Mouse (Mus musculus): ENCODE data around the gene Chst2. TPM values are rescaled to one million over a fixed set of nuclear protein-coding genes. Genes with fewer than 3 reads are reported as not detected.

Gene Chst2
- polyA plus RNA-seq, 1 experiment, result 1.0 TPM

GRCm38 (mm10) chr9:95413911-95414310 lies 7.4 kb upstream of the Chst2 start:
- Histone ChIP-seq H3K4me3 (replicated peaks; ENCODE audit: control insufficient read depth, low read depth, low read length) (no peak overlapping the region), H3K27ac (ENCODE audit: control insufficient read depth, insufficient read depth, low read depth, low read length, poor library complexity) (no peak overlapping the region), H3K4me1 (ENCODE audit: control insufficient read depth, insufficient read depth, low read length) (no peaks in the 10 kb centered on the region)
- TF ChIP-seq CTCF (IDR thresholded peaks at IDR 0.05; ENCODE audit: control insufficient read depth, insufficient read depth, low read length), result no peak
- no peak for TF ChIP-seq POLR2A (IDR thresholded peaks at IDR 0.05; ENCODE audit: borderline replicate concordance, control insufficient read depth, low read depth, low read length)

- TF ChIP-seq POLR2A (IDR thresholded peaks at IDR 0.05; ENCODE audit: borderline replicate concordance, control insufficient read depth, low read depth, low read length) (no peak), CTCF (IDR thresholded peaks at IDR 0.05; ENCODE audit: control insufficient read depth, insufficient read depth, low read length) (no peak)
- Histone ChIP-seq H3K4me3 (replicated peaks; ENCODE audit: control insufficient read depth, low read depth, low read length) (no peak overlapping the region), H3K27ac (ENCODE audit: control insufficient read depth, insufficient read depth, low read depth, low read length, poor library complexity) (no peak overlapping the region), H3K4me1 (ENCODE audit: control insufficient read depth, insufficient read depth, low read length) (no peaks in the 10 kb centered on the region)
- WGBS, result 84% methylated on average over 4 of the region's 4 CpGs
Measured at GRCm38 (mm10) chr9:95412047-95412446, 5.5 kb upstream of the Chst2 start.

GRCm38 (mm10) chr9:95407586-95408220 lies 1.2 kb upstream of the Chst2 start:
- TF ChIP-seq CTCF (IDR thresholded peaks at IDR 0.05; ENCODE audit: control insufficient read depth, insufficient read depth, low read length), result no peak
- no peak for TF ChIP-seq POLR2A (IDR thresholded peaks at IDR 0.05; ENCODE audit: borderline replicate concordance, control insufficient read depth, low read depth, low read length)
- Histone ChIP-seq H3K4me1 (ENCODE audit: control insufficient read depth, insufficient read depth, low read length) (no peaks in the 10 kb centered on the region), H3K4me3 (replicated peaks; ENCODE audit: control insufficient read depth, low read depth, low read length) (no peak overlapping the region), H3K27ac (ENCODE audit: control insufficient read depth, insufficient read depth, low read depth, low read length, poor library complexity) (peak overlapping the region; percentile 11; the same call in 1 of the 2 replicates)
- WGBS, result 1% methylated on average over 24 of the region's 24 CpGs

- H3K27ac ChIP-seq (ENCODE audit: control insufficient read depth, insufficient read depth, low read depth, low read length, poor library complexity), result no peak overlapping the region; the same call in 1 of the 2 replicates
- WGBS, result 2% methylated on average over 68 of the region's 72 CpGs
- TF ChIP-seq POLR2A (IDR thresholded peaks at IDR 0.05; ENCODE audit: borderline replicate concordance, control insufficient read depth, low read depth, low read length), result no peak
- no peak for TF ChIP-seq CTCF (IDR thresholded peaks at IDR 0.05; ENCODE audit: control insufficient read depth, insufficient read depth, low read length)
- no peaks in the 10 kb centered on the region for H3K4me1 ChIP-seq (ENCODE audit: control insufficient read depth, insufficient read depth, low read length)
- H3K4me3 ChIP-seq (replicated peaks; ENCODE audit: control insufficient read depth, low read depth, low read length), result no peak overlapping the region
Measured at GRCm38 (mm10) chr9:95405946-95406570, 464 bp downstream of the Chst2 start.

- H3K27ac ChIP-seq (ENCODE audit: control insufficient read depth, insufficient read depth, low read depth, low read length, poor library complexity), result peak overlapping the region; percentile 23; the same call in 1 of the 2 replicates
- TF ChIP-seq CTCF (IDR thresholded peaks at IDR 0.05; ENCODE audit: control insufficient read depth, insufficient read depth, low read length) (peak; percentile 29; the same call in 1 of the 2 replicates), POLR2A (IDR thresholded peaks at IDR 0.05; ENCODE audit: borderline replicate concordance, control insufficient read depth, low read depth, low read length) (no peak)
- WGBS, result under 1% methylated on average over 30 of the region's 30 CpGs
- no peak overlapping the region for H3K4me3 ChIP-seq (replicated peaks; ENCODE audit: control insufficient read depth, low read depth, low read length)
- H3K4me1 ChIP-seq (ENCODE audit: control insufficient read depth, insufficient read depth, low read length), result no peaks in the 10 kb centered on the region
Measured at GRCm38 (mm10) chr9:95405511-95405945, 994 bp downstream of the Chst2 start.

GRCm38 (mm10) chr9:95404811-95405465 lies 1.6 kb downstream of the Chst2 start:
- Histone ChIP-seq H3K4me3 (replicated peaks; ENCODE audit: control insufficient read depth, low read depth, low read length) (no peak overlapping the region), H3K27ac (ENCODE audit: control insufficient read depth, insufficient read depth, low read depth, low read length, poor library complexity) (no peak overlapping the region), H3K4me1 (ENCODE audit: control insufficient read depth, insufficient read depth, low read length) (no peaks in the 10 kb centered on the region)
- WGBS, result 81% methylated on average over 38 of the region's 38 CpGs
- TF ChIP-seq POLR2A (IDR thresholded peaks at IDR 0.05; ENCODE audit: borderline replicate concordance, control insufficient read depth, low read depth, low read length), result no peak
- no peak for TF ChIP-seq CTCF (IDR thresholded peaks at IDR 0.05; ENCODE audit: control insufficient read depth, insufficient read depth, low read length)

- WGBS, result 41% methylated on average over 5 of the region's 5 CpGs
- TF ChIP-seq POLR2A (IDR thresholded peaks at IDR 0.05; ENCODE audit: borderline replicate concordance, control insufficient read depth, low read depth, low read length) (no peak), CTCF (IDR thresholded peaks at IDR 0.05; ENCODE audit: control insufficient read depth, insufficient read depth, low read length) (no peak)
- H3K4me1 ChIP-seq (ENCODE audit: control insufficient read depth, insufficient read depth, low read length), result no peaks in the 10 kb centered on the region
Measured at GRCm38 (mm10) chr9:95401686-95402085, 4.8 kb downstream of the Chst2 start.

GRCm38 (mm10) chr9:95392011-95392410 lies 14.5 kb downstream of the Chst2 start:
- no peak overlapping the region for H3K27ac ChIP-seq (ENCODE audit: control insufficient read depth, insufficient read depth, low read depth, low read length, poor library complexity)
- H3K4me1 ChIP-seq (ENCODE audit: control insufficient read depth, insufficient read depth, low read length), result no peaks in the 10 kb centered on the region
- no peak overlapping the region for H3K4me3 ChIP-seq (replicated peaks; ENCODE audit: control insufficient read depth, low read depth, low read length)
- 51% methylated on average over 1 of the region's 1 CpGs for WGBS
- TF ChIP-seq POLR2A (IDR thresholded peaks at IDR 0.05; ENCODE audit: borderline replicate concordance, control insufficient read depth, low read depth, low read length) (no peak), CTCF (IDR thresholded peaks at IDR 0.05; ENCODE audit: control insufficient read depth, insufficient read depth, low read length) (no peak)

More at GRCm38 (mm10) chr9:95401686-95402085, 4.8 kb downstream of the Chst2 start:
- Histone ChIP-seq H3K4me3 (replicated peaks; ENCODE audit: control insufficient read depth, low read depth, low read length) (no peak overlapping the region), H3K27ac (ENCODE audit: control insufficient read depth, insufficient read depth, low read depth, low read length, poor library complexity) (no peak overlapping the region)
